Mouse (Mus musculus): ENCODE measurements at regions not wholly inside any gene's neighbourhood (a gene's known extent, or its start where the extent isn't known, plus 50 kb on each side); places are given as distances from the start of the nearest gene placed in this dataset.

- TF ChIP-seq POLR2A (IDR thresholded peaks at IDR 0.05; ENCODE audit: low read depth, low read length): no peak
- TF ChIP-seq CTCF (IDR thresholded peaks at IDR 0.05; ENCODE audit: borderline replicate concordance, insufficient read depth, low read length): no peak
Observed at GRCm38 (mm10) chr2:137224702-137225552, 108.5 kb upstream of the Jag1 start.

Data from embryonic fibroblast, embryonic 13.5 days (primary cell).